Mouse (Mus musculus): ENCODE data around the gene Ttc13. TPM values are rescaled to one million over a fixed set of nuclear protein-coding genes. Genes with fewer than 3 reads are reported as not detected.

Ttc13 gene
- polyA plus RNA-seq, 1 experiment = 16.4 TPM

GRCm38 (mm10) chr8:124651776-124652175 is 70.0 kb downstream of the Ttc13 start:
- DNase-seq = no peak
- H3K4me1 ChIP-seq (ENCODE audit: control insufficient read depth, insufficient read depth, low read length) = peaks cover 5% of the 10 kb centered on the region
- WGBS = 86% methylated on average over 20 of the region's 20 CpGs
- no peak overlapping the region for H3K4me3 ChIP-seq (replicated peaks; ENCODE audit: extremely low read depth, low read depth, low read length)
- TF ChIP-seq CTCF (IDR thresholded peaks at IDR 0.05; ENCODE audit: insufficient read depth, low read length) (no peak), POLR2A (IDR thresholded peaks at IDR 0.05; ENCODE audit: borderline replicate concordance, extremely low read depth, low read depth, low read length) (no peak)

GRCm38 (mm10) chr8:124648311-124648710 is 73.5 kb downstream of the Ttc13 start:
- Histone ChIP-seq H3K4me3 (replicated peaks; ENCODE audit: extremely low read depth, low read depth, low read length) (no peak overlapping the region), H3K4me1 (ENCODE audit: control insufficient read depth, insufficient read depth, low read length) (peaks cover 15% of the 10 kb centered on the region)
- no peak for DNase-seq
- TF ChIP-seq POLR2A (IDR thresholded peaks at IDR 0.05; ENCODE audit: borderline replicate concordance, extremely low read depth, low read depth, low read length) (no peak), CTCF (IDR thresholded peaks at IDR 0.05; ENCODE audit: insufficient read depth, low read length) (no peak)

GRCm38 (mm10) chr8:124643540-124644339 is 78.0 kb downstream of the Ttc13 start:
- TF ChIP-seq CTCF (IDR thresholded peaks at IDR 0.05; ENCODE audit: insufficient read depth, low read length) (no peak), POLR2A (IDR thresholded peaks at IDR 0.05; ENCODE audit: borderline replicate concordance, extremely low read depth, low read depth, low read length) (no peak)
- peak; percentile 60 for DNase-seq
- Histone ChIP-seq H3K4me1 (ENCODE audit: control insufficient read depth, insufficient read depth, low read length) (peaks cover 12% of the 10 kb centered on the region), H3K4me3 (replicated peaks; ENCODE audit: extremely low read depth, low read depth, low read length) (no peak overlapping the region)
- WGBS = 26% methylated on average over 18 of the region's 18 CpGs

- no peak for TF ChIP-seq CTCF (IDR thresholded peaks at IDR 0.05; ENCODE audit: insufficient read depth, low read length)
- no peak for TF ChIP-seq POLR2A (IDR thresholded peaks at IDR 0.05; ENCODE audit: borderline replicate concordance, extremely low read depth, low read depth, low read length)
- H3K4me1 ChIP-seq (ENCODE audit: control insufficient read depth, insufficient read depth, low read length) = peaks cover 12% of the 10 kb centered on the region
- WGBS = 86% methylated on average over 8 of the region's 8 CpGs
- DNase-seq = no peak
- no peak overlapping the region for H3K4me3 ChIP-seq (replicated peaks; ENCODE audit: extremely low read depth, low read depth, low read length)
Measured at GRCm38 (mm10) chr8:124641599-124641998, 80.2 kb downstream of the Ttc13 start.

- no peak for TF ChIP-seq POLR2A (IDR thresholded peaks at IDR 0.05; ENCODE audit: borderline replicate concordance, extremely low read depth, low read depth, low read length)
- no peak for TF ChIP-seq CTCF (IDR thresholded peaks at IDR 0.05; ENCODE audit: insufficient read depth, low read length)
- 80% methylated on average over 8 of the region's 8 CpGs for WGBS
Measured at GRCm38 (mm10) chr8:124635247-124635502, 86.6 kb downstream of the Ttc13 start.

GRCm38 (mm10) chr8:124634411-124635246 is 87.2 kb downstream of the Ttc13 start:
- whole genome bisulfite sequencing = 83% methylated on average over 13 of the region's 13 CpGs

More at GRCm38 (mm10) chr8:124635247-124635502, 86.6 kb downstream of the Ttc13 start:
- Histone ChIP-seq H3K4me3 (replicated peaks; ENCODE audit: extremely low read depth, low read depth, low read length) (no peak overlapping the region), H3K4me1 (ENCODE audit: control insufficient read depth, insufficient read depth, low read length) (peaks cover 2% of the 10 kb centered on the region; the same call in 1 of the 2 replicates)
- DNase-seq = no peak

GRCm38 (mm10) chr8:124633001-124633703 is 88.6 kb downstream of the Ttc13 start:
- peaks cover 2% of the 10 kb centered on the region; the same call in 1 of the 2 replicates for H3K4me1 ChIP-seq (ENCODE audit: control insufficient read depth, insufficient read depth, low read length)
- DNase-seq = peak; percentile 40
- 64% methylated on average over 14 of the region's 14 CpGs for WGBS
- no peak for TF ChIP-seq CTCF (IDR thresholded peaks at IDR 0.05; ENCODE audit: insufficient read depth, low read length)
- TF ChIP-seq POLR2A (IDR thresholded peaks at IDR 0.05; ENCODE audit: borderline replicate concordance, extremely low read depth, low read depth, low read length) = no peak
- H3K4me3 ChIP-seq (replicated peaks; ENCODE audit: extremely low read depth, low read depth, low read length) = no peak overlapping the region

More at GRCm38 (mm10) chr8:124634411-124635246, 87.2 kb downstream of the Ttc13 start:
- no peak for DNase-seq
- TF ChIP-seq POLR2A (IDR thresholded peaks at IDR 0.05; ENCODE audit: borderline replicate concordance, extremely low read depth, low read depth, low read length) (no peak), CTCF (IDR thresholded peaks at IDR 0.05; ENCODE audit: insufficient read depth, low read length) (no peak)
- peaks cover 2% of the 10 kb centered on the region; the same call in 1 of the 2 replicates for H3K4me1 ChIP-seq (ENCODE audit: control insufficient read depth, insufficient read depth, low read length)
- no peak overlapping the region for H3K4me3 ChIP-seq (replicated peaks; ENCODE audit: extremely low read depth, low read depth, low read length)

- Histone ChIP-seq H3K4me1 (ENCODE audit: control insufficient read depth, insufficient read depth, low read length) (peaks cover 2% of the 10 kb centered on the region; the same call in 1 of the 2 replicates), H3K4me3 (replicated peaks; ENCODE audit: extremely low read depth, low read depth, low read length) (no peak overlapping the region)
- 36% methylated on average over 7 of the region's 7 CpGs for WGBS
- DNase-seq = no peak
- no peak for TF ChIP-seq POLR2A (IDR thresholded peaks at IDR 0.05; ENCODE audit: borderline replicate concordance, extremely low read depth, low read depth, low read length)
- no peak for TF ChIP-seq CTCF (IDR thresholded peaks at IDR 0.05; ENCODE audit: insufficient read depth, low read length)
Measured at GRCm38 (mm10) chr8:124631966-124632365, 89.8 kb downstream of the Ttc13 start.

- 58% methylated on average over 4 of the region's 4 CpGs for WGBS
- no peak for DNase-seq
- TF ChIP-seq CTCF (IDR thresholded peaks at IDR 0.05; ENCODE audit: insufficient read depth, low read length) (no peak), POLR2A (IDR thresholded peaks at IDR 0.05; ENCODE audit: borderline replicate concordance, extremely low read depth, low read depth, low read length) (no peak)
- Histone ChIP-seq H3K4me3 (replicated peaks; ENCODE audit: extremely low read depth, low read depth, low read length) (no peak overlapping the region), H3K4me1 (ENCODE audit: control insufficient read depth, insufficient read depth, low read length) (peaks cover 2% of the 10 kb centered on the region; the same call in 1 of the 2 replicates)
Measured at GRCm38 (mm10) chr8:124630891-124631290, 90.9 kb downstream of the Ttc13 start.

All from lung, adult 2 months (tissue).